Mouse (Mus musculus): ENCODE results near the gene Tank. TPM values are rescaled to one million over a fixed set of nuclear protein-coding genes. Genes with fewer than 3 reads are reported as not detected.

Gene Tank
- polyA plus RNA-seq, 2 experiments: 15.9 to 21.3 TPM

- Histone ChIP-seq H3K9me3 (ENCODE audit: control insufficient read depth, low read length) (no peaks in the 10 kb centered on the region), H3K4me1 (replicated peaks; ENCODE audit: control insufficient read depth in 2 of 2, insufficient read depth in 2 of 2, low read length in 1 of 2) (no peaks in the 10 kb centered on the region), H3K27ac (no peak overlapping the region), H3K4me2 (ENCODE audit: low read depth) (no peak overlapping the region), H3K9ac (replicated peaks) (no peak overlapping the region), H3K4me3 (ENCODE audit: insufficient read depth in 1 of 2, low read depth in 2 of 2, low read length in 2 of 2) (no peak overlapping the region), H3K36me3 (replicated peaks; ENCODE audit: control insufficient read depth, insufficient read depth, low read depth) (no peaks in the 10 kb centered on the region), H3K27me3 (ENCODE audit: control insufficient read depth, insufficient read depth, low read length) (no peaks in the 10 kb centered on the region)
- no peak for DNase-seq (ENCODE audit: low read depth in 3 of 3, low spot score in 3 of 3)
- ATAC-seq (ENCODE audit: insufficient read depth): no peak
- 70% methylated on average over 3 of the region's 3 CpGs for WGBS (ENCODE audit: insufficient replicate concordance)
- no peak for TF ChIP-seq CTCF (IDR thresholded peaks at IDR 0.05; ENCODE audit: low read depth)
- TF ChIP-seq EP300 (IDR thresholded peaks at IDR 0.05; ENCODE audit: low read depth): no peak
These were observed 7.8 kb downstream of the Tank start for GRCm38 (mm10) chr2:61586166-61586565.

GRCm38 (mm10) chr2:61590751-61591150 lies 12.4 kb downstream of the Tank start:
- 82% methylated on average over 2 of the region's 2 CpGs for WGBS (ENCODE audit: insufficient replicate concordance)
- H3K9ac ChIP-seq (replicated peaks): no peak overlapping the region
- DNase-seq (ENCODE audit: low read depth in 3 of 3, low spot score in 3 of 3) (no peak), ATAC-seq (ENCODE audit: insufficient read depth) (no peak)
- no peaks in the 10 kb centered on the region for H3K9me3 ChIP-seq (ENCODE audit: control insufficient read depth, low read length)
- no peak overlapping the region for H3K27ac ChIP-seq
- H3K4me3 ChIP-seq (ENCODE audit: insufficient read depth in 1 of 2, low read depth in 2 of 2, low read length in 2 of 2): no peak overlapping the region
- TF ChIP-seq EP300 (IDR thresholded peaks at IDR 0.05; ENCODE audit: low read depth) (no peak), CTCF (IDR thresholded peaks at IDR 0.05; ENCODE audit: low read depth) (no peak)
- H3K27me3 ChIP-seq (ENCODE audit: control insufficient read depth, insufficient read depth, low read length): no peaks in the 10 kb centered on the region
- H3K4me1 ChIP-seq (replicated peaks; ENCODE audit: control insufficient read depth in 2 of 2, insufficient read depth in 2 of 2, low read length in 1 of 2): peaks cover 12 to 14% of the 10 kb centered on the region in 2 experiments
- no peak overlapping the region for H3K4me2 ChIP-seq (ENCODE audit: low read depth)
- H3K36me3 ChIP-seq (replicated peaks; ENCODE audit: control insufficient read depth, insufficient read depth, low read depth): no peaks in the 10 kb centered on the region

GRCm38 (mm10) chr2:61592095-61592494 lies 13.7 kb downstream of the Tank start:
- Histone ChIP-seq H3K4me3 (ENCODE audit: insufficient read depth in 1 of 2, low read depth in 2 of 2, low read length in 2 of 2) (no peak overlapping the region), H3K4me2 (ENCODE audit: low read depth) (peak overlapping the region; percentile 21), H3K9ac (replicated peaks) (peak overlapping the region; percentile 16; the same call in 1 of the 2 replicates), H3K9me3 (ENCODE audit: control insufficient read depth, low read length) (no peaks in the 10 kb centered on the region), H3K27me3 (ENCODE audit: control insufficient read depth, insufficient read depth, low read length) (no peaks in the 10 kb centered on the region), H3K4me1 (replicated peaks; ENCODE audit: control insufficient read depth in 2 of 2, insufficient read depth in 2 of 2, low read length in 1 of 2) (peaks cover 12 to 14% of the 10 kb centered on the region in 2 experiments), H3K36me3 (replicated peaks; ENCODE audit: control insufficient read depth, insufficient read depth, low read depth) (no peaks in the 10 kb centered on the region), H3K27ac (peak overlapping the region; percentile 43; the same call in 1 of the 2 replicates)
- no peak for TF ChIP-seq EP300 (IDR thresholded peaks at IDR 0.05; ENCODE audit: low read depth)
- TF ChIP-seq CTCF (IDR thresholded peaks at IDR 0.05; ENCODE audit: low read depth): no peak
- peak; percentile 39 to 51 (median 44) for DNase-seq (ENCODE audit: low read depth in 3 of 3, low spot score in 3 of 3)
- ATAC-seq (ENCODE audit: insufficient read depth): peak; percentile 25
- WGBS (ENCODE audit: insufficient replicate concordance): 65% methylated on average over 3 of the region's 3 CpGs

DNA sequence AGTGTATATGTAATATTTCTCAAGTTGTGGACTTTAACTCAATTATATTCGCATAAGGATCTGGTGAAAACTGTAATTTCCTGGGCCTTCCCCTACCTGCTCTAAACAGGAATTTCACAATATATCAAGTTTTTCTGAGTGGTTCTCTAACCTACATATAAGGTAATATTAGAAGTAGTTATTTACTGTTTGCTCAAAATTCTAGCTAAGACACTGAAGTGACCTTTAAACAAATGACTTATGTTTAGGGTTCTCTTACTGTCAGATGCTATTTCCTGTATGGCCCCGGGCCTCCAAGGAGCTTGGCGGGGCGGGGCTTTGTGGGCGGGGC lies 14.3 kb downstream of the Tank start:
- Histone ChIP-seq H3K4me1 (replicated peaks; ENCODE audit: control insufficient read depth in 2 of 2, insufficient read depth in 2 of 2, low read length in 1 of 2) (peaks cover 12 to 14% of the 10 kb centered on the region in 2 experiments), H3K36me3 (replicated peaks; ENCODE audit: control insufficient read depth, insufficient read depth, low read depth) (no peaks in the 10 kb centered on the region), H3K27ac (no peak overlapping the region; the same call in 1 of the 2 replicates), H3K9me3 (ENCODE audit: control insufficient read depth, low read length) (no peaks in the 10 kb centered on the region), H3K4me3 (ENCODE audit: insufficient read depth in 1 of 2, low read depth in 2 of 2, low read length in 2 of 2) (peak overlapping the region in 1 of 2 experiments; percentile 90; a peak in 2 of 4 replicates), H3K27me3 (ENCODE audit: control insufficient read depth, insufficient read depth, low read length) (no peaks in the 10 kb centered on the region), H3K4me2 (ENCODE audit: low read depth) (peak overlapping the region; percentile 21), H3K9ac (replicated peaks) (no peak overlapping the region)
- WGBS (ENCODE audit: insufficient replicate concordance): 13% methylated on average over 5 of the region's 5 CpGs
- no peak for TF ChIP-seq EP300 (IDR thresholded peaks at IDR 0.05; ENCODE audit: low read depth)
- TF ChIP-seq CTCF (IDR thresholded peaks at IDR 0.05; ENCODE audit: low read depth): no peak
- ATAC-seq (ENCODE audit: insufficient read depth): peak; percentile 3
- DNase-seq (ENCODE audit: low read depth in 3 of 3, low spot score in 3 of 3): no peak

DNA sequence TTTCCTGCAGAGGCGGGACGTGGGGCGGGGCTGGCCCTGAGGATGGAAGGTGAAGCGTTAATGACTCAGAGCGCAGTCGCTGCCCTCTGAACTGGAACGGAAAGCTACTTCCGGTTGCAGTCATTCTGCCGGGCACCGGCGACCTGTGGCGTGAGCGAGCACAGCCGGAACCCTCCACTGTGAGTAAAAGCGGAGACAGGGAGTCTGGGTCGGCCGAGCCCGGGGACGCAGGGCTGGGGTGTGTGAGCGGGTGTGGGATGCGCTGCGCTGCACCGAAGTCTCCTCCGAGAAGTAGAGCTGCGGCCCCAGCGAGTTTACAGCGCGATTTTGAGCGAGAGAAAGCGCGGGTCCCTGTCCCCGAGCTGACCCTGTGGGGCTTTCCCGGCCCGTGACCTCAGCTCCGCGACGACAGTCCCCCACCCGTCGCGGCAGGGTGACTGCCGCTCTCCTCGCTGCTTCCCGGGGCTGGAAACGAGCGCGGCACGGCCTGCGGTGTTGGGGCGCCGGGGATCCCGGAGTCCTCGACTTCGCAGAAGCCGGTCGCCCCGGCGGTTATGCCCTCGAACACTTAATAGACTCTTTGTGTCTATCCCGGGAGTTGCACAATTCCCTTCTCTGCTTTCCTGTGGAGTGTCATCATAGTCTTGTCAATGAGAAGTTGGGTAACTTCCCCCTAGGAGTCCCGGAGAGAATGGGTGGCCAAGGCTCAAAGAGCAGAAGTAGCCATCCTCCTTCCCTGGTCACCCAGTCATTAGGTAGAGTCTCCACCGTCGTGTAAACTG lies 14.8 kb downstream of the Tank start:
- H3K4me3 ChIP-seq (ENCODE audit: insufficient read depth in 1 of 2, low read depth in 2 of 2, low read length in 2 of 2): peak overlapping the region; percentile 73 to 90
- no peaks in the 10 kb centered on the region for H3K9me3 ChIP-seq (ENCODE audit: control insufficient read depth, low read length)
- peak overlapping the region; percentile 88 for H3K27ac ChIP-seq
- ATAC-seq (ENCODE audit: insufficient read depth) (peak; percentile 94), DNase-seq (ENCODE audit: low read depth in 3 of 3, low spot score in 3 of 3) (peak; percentile 86 to 89 (median 89))
- H3K36me3 ChIP-seq (replicated peaks; ENCODE audit: control insufficient read depth, insufficient read depth, low read depth): no peaks in the 10 kb centered on the region
- H3K27me3 ChIP-seq (ENCODE audit: control insufficient read depth, insufficient read depth, low read length): no peaks in the 10 kb centered on the region
- TF ChIP-seq CTCF (IDR thresholded peaks at IDR 0.05; ENCODE audit: low read depth) (no peak), EP300 (IDR thresholded peaks at IDR 0.05; ENCODE audit: low read depth) (0 out of 2 replicates have a peak, but pooled peaks have one; percentile 8)
- H3K4me1 ChIP-seq (replicated peaks; ENCODE audit: control insufficient read depth in 2 of 2, insufficient read depth in 2 of 2, low read length in 1 of 2): peaks cover 12 to 14% of the 10 kb centered on the region in 2 experiments
- WGBS (ENCODE audit: insufficient replicate concordance): under 1% methylated on average over 62 of the region's 62 CpGs
- peak overlapping the region; percentile 77 for H3K4me2 ChIP-seq (ENCODE audit: low read depth)
- H3K9ac ChIP-seq (replicated peaks): peak overlapping the region; percentile 98

All from liver, embryonic 14.5 days (tissue).